Comparison of ENCODE assay signal across 17 mouse cellular contexts in genomic region chr12:73085739-73086630, GRCm38 (mm10). TPM values are rescaled to one million over a fixed set of nuclear protein-coding genes. Genes with fewer than 3 reads are reported as not detected.
"Had no signal": no experiment of that assay in that cellular context is flagged by ENCODE, and none has a peak within 500 bp of the region (broad histone marks: within the 10 kb centered on the region; RNA-seq: fewer than 3 reads in every experiment).

No protein-coding gene starts in this region.

- DNase-seq: lung, embryonic 14.5 days; lung, postnatal 10 days; lung, postnatal 4 days; midbrain, embryonic 14.5 days; right cerebral cortex, postnatal 14 days; thymus, adult 2 months; thymus, postnatal 25 days; thymus, postnatal 4 days had no signal

- H3K4me1 ChIP-seq: midbrain, embryonic 10.5 days; midbrain, embryonic 12.5 days; neural tube, embryonic 13.5 days; neural tube, embryonic 15.5 days; stomach, embryonic 15.5 days had no signal

- H3K27ac ChIP-seq: midbrain, embryonic 10.5 days; midbrain, embryonic 12.5 days; neural tube, embryonic 13.5 days; neural tube, embryonic 15.5 days; stomach, embryonic 15.5 days; stomach, postnatal 0 days had no signal

- H3K4me3 ChIP-seq: midbrain, embryonic 10.5 days; midbrain, embryonic 12.5 days; myocyte; neural tube, embryonic 13.5 days; neural tube, embryonic 15.5 days; stomach, embryonic 15.5 days had no signal

- H3K9ac ChIP-seq: lung, embryonic 14.5 days; midbrain, embryonic 12.5 days; neural tube, embryonic 13.5 days; neural tube, embryonic 15.5 days; stomach, embryonic 15.5 days had no signal

- H3K9me3 ChIP-seq: midbrain, embryonic 10.5 days; midbrain, embryonic 12.5 days; neural tube, embryonic 13.5 days; neural tube, embryonic 15.5 days; stomach, embryonic 15.5 days had no signal

- H3K27me3 ChIP-seq: midbrain, embryonic 12.5 days; neural tube, embryonic 13.5 days; neural tube, embryonic 15.5 days had no signal

- H3K36me3 ChIP-seq: midbrain, embryonic 10.5 days; midbrain, embryonic 12.5 days; neural tube, embryonic 13.5 days; neural tube, embryonic 15.5 days; stomach, embryonic 15.5 days had no signal

RNA-seq across cellular contexts. Expression of gene Six1, which starts 32.3 kb away (rescaled TPM):
- total RNA-seq: megakaryocyte-erythroid progenitor cell, adult 5-6 weeks had no signal
- polyA plus RNA-seq: spleen, adult 2 months had no signal
